Mouse (Mus musculus): Measurements from ENCODE around the gene Ap2s1. TPM values are rescaled to one million over a fixed set of nuclear protein-coding genes. Genes with fewer than 3 reads are reported as not detected.
A peak's percentile ranks its signal among the peaks of the same experiment; 100 is the strongest.
"Not testable (repeated sequence)": the region's sequence is repeated elsewhere in the genome, so short reads cannot be mapped to it uniquely, and the experiment has no call there.

Ap2s1 gene
- polyA plus RNA-seq, 1 experiment from 2014 or later: 272 TPM

DNA sequence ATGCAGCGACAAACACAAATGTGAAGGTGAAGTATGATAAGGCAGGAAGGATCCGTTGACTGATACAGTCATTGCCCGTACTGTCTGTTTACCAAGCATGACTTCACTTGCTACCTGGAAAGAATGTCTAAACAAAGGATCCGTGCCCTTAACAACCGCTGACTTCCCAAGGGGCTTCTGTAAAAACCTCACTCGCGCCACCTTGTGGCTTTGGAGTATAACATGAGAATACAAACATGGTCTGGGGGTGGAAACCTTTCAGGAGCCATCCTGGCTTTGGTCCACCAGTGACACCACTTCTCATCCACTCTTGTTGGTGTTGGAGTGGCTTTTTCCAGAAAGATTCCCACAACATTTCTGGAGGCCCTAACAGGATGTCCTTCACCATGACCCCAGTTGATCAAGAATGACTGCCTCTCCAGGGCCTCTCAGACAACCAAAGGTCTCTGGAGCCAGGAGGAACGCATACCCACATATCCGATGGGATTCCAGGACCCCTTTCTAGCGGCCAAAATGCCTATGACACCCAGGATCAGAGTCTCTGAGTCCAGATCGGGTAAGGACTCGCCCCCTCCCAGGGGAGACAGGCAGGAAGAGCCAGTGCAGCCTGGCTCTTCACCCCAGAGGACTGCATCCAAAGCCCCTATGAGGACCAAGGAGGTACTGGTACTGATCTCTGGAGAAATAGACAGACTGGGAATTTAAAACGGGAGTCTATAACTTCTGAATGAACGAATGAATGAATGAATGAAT, 9.4 kb upstream of the Ap2s1 start:
- Histone ChIP-seq H3K4me2 (peak overlapping the region; percentile 44), H3K4me3 (replicated peaks) (no peak overlapping the region), H3K9me3 (no peaks in the 10 kb centered on the region), H3K9ac (no peak overlapping the region), H3K27me3 (replicated peaks) (no peaks in the 10 kb centered on the region), H3K4me1 (peaks cover 7% of the 10 kb centered on the region; the same call in 1 of the 2 replicates), H3K27ac (no peak overlapping the region), H3K36me3 (no peaks in the 10 kb centered on the region)
- ATAC-seq (ENCODE audit: insufficient read depth, low FRiP score, low read depth): no peak
- 24% methylated on average over 14 of the region's 14 CpGs for WGBS

DNA sequence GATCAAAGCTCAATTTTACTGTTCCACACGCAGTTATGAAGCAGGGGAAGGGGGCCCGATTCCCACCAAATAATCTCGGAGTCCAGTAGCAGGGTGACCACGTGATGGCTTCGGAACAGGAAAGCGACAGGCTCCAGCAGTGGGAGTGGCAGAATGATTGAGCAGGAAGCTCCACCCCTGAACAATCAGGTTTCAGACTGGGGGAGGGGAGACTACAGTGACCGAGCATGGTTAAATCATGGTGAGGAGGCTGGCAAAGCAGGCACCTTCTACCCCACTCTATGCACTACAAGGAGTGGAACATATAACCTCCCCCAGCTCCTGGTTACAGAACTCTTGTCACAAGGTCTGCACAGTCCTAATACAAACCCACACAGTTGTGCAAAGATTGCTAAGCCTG, 8.6 kb upstream of the Ap2s1 start:
- not testable (repeated sequence) for H3K36me3 ChIP-seq; H3K27me3 ChIP-seq (replicated peaks); H3K27ac ChIP-seq; ATAC-seq (ENCODE audit: insufficient read depth, low FRiP score, low read depth); H3K4me1 ChIP-seq; H3K9me3 ChIP-seq; H3K9ac ChIP-seq
- WGBS: 1% methylated on average over 7 of the region's 7 CpGs
- Histone ChIP-seq H3K4me3 (replicated peaks) (peak overlapping the region; percentile 12), H3K4me2 (peak overlapping the region; percentile 44)

DNA sequence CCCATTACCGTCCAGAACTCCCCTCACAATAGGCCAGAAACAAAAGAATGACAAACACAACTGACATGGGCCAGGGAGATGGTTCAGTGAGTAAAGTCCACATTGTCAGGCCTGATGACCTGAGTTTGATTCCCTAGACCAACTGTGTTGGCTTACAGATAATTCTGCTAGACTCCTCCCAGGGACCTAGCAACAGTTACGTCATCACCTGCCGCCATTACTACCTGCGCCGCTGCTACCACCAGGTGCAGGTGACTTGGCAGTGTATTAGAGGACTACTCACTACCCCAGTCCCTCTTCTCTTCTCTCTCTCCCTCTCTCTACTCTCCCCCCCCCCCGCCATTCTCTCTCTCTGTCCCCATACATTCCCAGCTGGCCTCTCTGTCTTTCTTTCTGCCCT, 7.4 kb upstream of the Ap2s1 start:
- no peak overlapping the region for H3K4me3 ChIP-seq (replicated peaks)
- no peak overlapping the region for H3K4me2 ChIP-seq
- H3K9ac ChIP-seq: no peak overlapping the region
- ATAC-seq (ENCODE audit: insufficient read depth, low FRiP score, low read depth): no peak
- no peaks in the 10 kb centered on the region for H3K27me3 ChIP-seq (replicated peaks)
- H3K36me3 ChIP-seq: no peaks in the 10 kb centered on the region
- WGBS: 98% methylated on average over 5 of the region's 6 CpGs
- H3K27ac ChIP-seq: no peak overlapping the region
- peaks cover 7% of the 10 kb centered on the region; the same call in 1 of the 2 replicates for H3K4me1 ChIP-seq
- H3K9me3 ChIP-seq: no peaks in the 10 kb centered on the region

DNA sequence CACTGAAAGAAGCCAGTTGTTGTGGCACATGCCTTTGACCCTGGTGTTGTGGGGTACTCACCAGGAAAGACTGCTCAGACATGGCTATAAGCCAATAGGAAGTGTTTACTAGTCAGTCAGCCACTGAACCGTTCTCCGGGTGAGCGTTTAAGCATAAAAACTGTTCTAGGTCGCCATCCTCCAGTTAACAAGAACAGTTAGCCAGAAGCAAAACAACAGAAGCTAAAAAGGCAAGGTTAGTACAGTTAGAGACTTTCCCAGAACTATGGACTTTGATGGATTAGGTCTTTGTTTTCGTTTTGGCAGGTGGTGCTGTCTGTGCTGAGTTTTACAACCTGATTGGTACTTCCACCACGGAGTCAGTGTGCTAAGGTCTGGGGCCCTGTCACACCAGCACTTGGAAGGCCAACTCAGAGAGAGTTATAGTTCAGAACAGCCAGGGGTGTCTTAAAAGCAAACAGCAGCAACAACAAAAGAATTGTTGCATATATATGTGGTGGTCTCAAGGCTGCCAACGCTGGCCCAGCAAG, 6.3 kb upstream of the Ap2s1 start:
- Histone ChIP-seq H3K36me3 (no peaks in the 10 kb centered on the region), H3K4me1 (peaks cover 7% of the 10 kb centered on the region; the same call in 1 of the 2 replicates), H3K9ac (no peak overlapping the region), H3K4me3 (replicated peaks) (no peak overlapping the region), H3K9me3 (no peaks in the 10 kb centered on the region), H3K27me3 (replicated peaks) (no peaks in the 10 kb centered on the region), H3K4me2 (no peak overlapping the region), H3K27ac (no peak overlapping the region)
- WGBS: 50% methylated on average over 7 of the region's 7 CpGs
- ATAC-seq (ENCODE audit: insufficient read depth, low FRiP score, low read depth): no peak

DNA sequence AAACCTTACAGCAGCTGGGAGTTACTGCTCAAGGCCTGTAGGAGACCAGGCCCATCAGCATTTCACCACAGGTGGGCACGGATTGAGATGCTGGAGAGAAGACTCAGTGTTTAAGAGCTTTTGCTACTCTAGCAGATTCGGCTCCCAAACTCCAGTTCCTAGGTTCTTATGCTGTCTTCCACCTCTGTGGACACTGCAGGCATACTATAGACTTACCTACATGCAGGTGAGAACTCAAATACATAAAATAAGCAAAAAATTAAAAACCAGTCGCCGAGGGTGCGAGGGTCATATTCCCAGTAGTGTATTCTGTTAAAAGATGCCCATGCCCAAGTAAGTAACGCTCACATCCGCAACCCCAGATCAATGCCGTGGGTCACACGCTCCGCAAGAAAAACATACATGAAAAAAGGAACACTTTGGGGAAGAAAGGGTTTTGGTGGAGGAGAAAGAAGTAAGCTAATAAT, 571 bp upstream of the Ap2s1 start:
- WGBS: 37% methylated on average over 10 of the region's 10 CpGs
- Histone ChIP-seq H3K36me3 (no peaks in the 10 kb centered on the region), H3K27ac (no peak overlapping the region), H3K4me2 (peak overlapping the region; percentile 69), H3K4me3 (replicated peaks) (peak overlapping the region; percentile 95), H3K9ac (no peak overlapping the region), H3K9me3 (no peaks in the 10 kb centered on the region), H3K4me1 (peaks cover 16% of the 10 kb centered on the region), H3K27me3 (replicated peaks) (no peaks in the 10 kb centered on the region)
- no peak for ATAC-seq (ENCODE audit: insufficient read depth, low FRiP score, low read depth)

DNA sequence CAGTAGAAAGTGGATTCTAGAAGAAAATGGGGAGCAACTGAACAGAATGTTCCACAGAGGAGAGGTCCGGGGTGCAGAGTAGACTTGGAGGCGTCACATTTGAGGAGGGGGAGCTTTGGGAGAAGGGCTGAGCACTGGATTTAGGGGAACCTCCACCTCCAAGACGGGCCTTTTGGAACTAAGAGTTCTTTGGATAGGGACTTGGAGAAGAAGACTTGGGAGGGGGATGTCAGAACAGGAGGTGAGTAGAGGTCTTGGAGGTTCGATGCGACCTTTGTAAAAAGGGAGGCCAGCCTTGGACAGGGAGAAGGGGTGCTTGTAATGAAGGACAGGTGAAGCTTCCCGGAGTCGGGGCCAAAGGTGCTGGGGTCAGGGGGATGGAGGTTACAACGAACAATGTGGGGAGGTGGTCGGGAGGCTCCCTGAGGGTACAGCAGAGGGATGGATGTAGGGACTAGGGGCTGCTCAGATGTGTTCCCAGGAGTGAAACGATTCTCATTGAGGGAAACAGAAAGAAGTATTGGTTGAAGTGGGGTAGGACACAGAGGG, 920 bp downstream of the Ap2s1 start:
- H3K27me3 ChIP-seq (replicated peaks): no peaks in the 10 kb centered on the region
- peak overlapping the region; percentile 95 for H3K4me3 ChIP-seq (replicated peaks)
- H3K4me1 ChIP-seq: peaks cover 16% of the 10 kb centered on the region
- H3K27ac ChIP-seq: no peak overlapping the region
- no peaks in the 10 kb centered on the region for H3K9me3 ChIP-seq
- H3K4me2 ChIP-seq: peak overlapping the region; percentile 69
- ATAC-seq (ENCODE audit: insufficient read depth, low FRiP score, low read depth): no peak
- WGBS: 37% methylated on average over 10 of the region's 10 CpGs
- H3K36me3 ChIP-seq: peaks cover 3% of the 10 kb centered on the region; the same call in 1 of the 2 replicates
- peak overlapping the region; percentile 91 for H3K9ac ChIP-seq

DNA sequence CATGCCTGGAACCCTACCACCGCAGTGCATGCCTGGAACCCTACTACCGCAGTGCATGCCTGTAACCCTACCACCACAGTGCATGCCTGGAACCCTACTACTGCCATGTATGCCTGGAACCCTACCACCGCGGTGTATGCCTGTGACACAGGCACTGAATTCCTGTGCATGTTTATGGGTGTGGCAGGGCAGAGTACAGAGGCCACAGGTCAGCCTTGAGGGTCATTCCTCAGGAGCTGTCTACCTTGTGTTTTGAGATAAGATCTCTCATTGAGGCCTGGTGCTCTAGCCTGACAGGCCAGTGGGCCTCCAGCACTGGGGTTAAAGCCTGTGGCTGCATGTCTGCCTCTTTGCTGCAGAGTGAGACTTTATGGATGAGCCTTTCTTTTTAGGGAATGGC, 7.2 kb downstream of the Ap2s1 start:
- Histone ChIP-seq H3K4me3 (replicated peaks) (no peak overlapping the region), H3K4me2 (no peak overlapping the region), H3K9me3 (no peaks in the 10 kb centered on the region), H3K36me3 (peaks cover 37% of the 10 kb centered on the region), H3K27ac (no peak overlapping the region), H3K27me3 (replicated peaks) (no peaks in the 10 kb centered on the region), H3K9ac (no peak overlapping the region), H3K4me1 (no peaks in the 10 kb centered on the region; the same call in 1 of the 2 replicates)
- ATAC-seq (ENCODE audit: insufficient read depth, low FRiP score, low read depth): no peak
- WGBS: 73% methylated on average over 4 of the region's 4 CpGs

DNA sequence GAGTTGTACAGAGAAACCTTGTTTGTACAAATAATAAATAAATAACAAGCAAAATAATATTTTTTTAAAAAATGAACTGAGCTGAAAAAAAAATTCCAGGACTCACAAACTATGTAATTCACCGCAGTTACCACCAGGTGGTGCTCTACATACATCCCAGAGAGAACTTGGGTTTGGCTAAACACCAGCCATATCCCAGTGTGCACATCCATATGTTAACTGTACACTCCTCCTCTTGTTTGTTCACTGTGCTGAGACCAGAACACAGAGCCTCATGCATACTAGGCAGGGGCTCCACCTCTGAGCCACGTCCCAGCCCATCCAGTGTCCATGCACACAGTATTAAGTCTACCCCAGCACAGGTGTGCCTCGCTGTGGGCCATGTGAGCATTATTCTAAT, 7.9 kb downstream of the Ap2s1 start:
- no peak overlapping the region for H3K4me2 ChIP-seq
- 60% methylated on average over 3 of the region's 3 CpGs for WGBS
- no peak overlapping the region for H3K4me3 ChIP-seq (replicated peaks)
- no peak overlapping the region for H3K27ac ChIP-seq
- H3K9ac ChIP-seq: no peak overlapping the region
- H3K27me3 ChIP-seq (replicated peaks): no peaks in the 10 kb centered on the region
- peaks cover 37% of the 10 kb centered on the region for H3K36me3 ChIP-seq
- ATAC-seq (ENCODE audit: insufficient read depth, low FRiP score, low read depth): 0 out of 2 replicates have a peak, but pooled peaks have one; percentile 30
- no peaks in the 10 kb centered on the region; the same call in 1 of the 2 replicates for H3K4me1 ChIP-seq
- no peaks in the 10 kb centered on the region for H3K9me3 ChIP-seq

DNA sequence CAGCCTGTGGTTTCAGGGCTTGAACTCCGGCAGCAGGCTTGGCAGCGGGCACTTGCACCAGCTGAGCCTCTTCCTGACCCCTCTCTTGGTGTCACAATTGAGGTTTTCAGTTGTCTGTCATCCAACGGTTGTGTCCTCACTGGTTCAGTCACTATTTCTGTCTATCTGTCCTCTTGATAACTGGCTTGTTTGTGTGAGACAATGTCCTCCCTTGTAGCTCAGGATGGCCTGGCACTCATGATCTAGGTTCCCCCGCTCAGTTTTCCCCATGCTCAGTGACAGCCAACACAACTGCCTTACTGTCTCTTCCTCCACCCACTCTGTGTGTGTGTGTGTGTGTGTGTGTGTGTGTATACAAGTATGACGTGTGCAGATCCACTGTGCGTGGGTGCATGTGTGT, 9.4 kb downstream of the Ap2s1 start:
- Histone ChIP-seq H3K9me3 (no peaks in the 10 kb centered on the region), H3K4me2 (no peak overlapping the region), H3K4me3 (replicated peaks) (no peak overlapping the region), H3K27me3 (replicated peaks) (no peaks in the 10 kb centered on the region), H3K27ac (no peak overlapping the region), H3K36me3 (peaks cover 37% of the 10 kb centered on the region), H3K4me1 (no peaks in the 10 kb centered on the region; the same call in 1 of the 2 replicates), H3K9ac (no peak overlapping the region)
- WGBS: 91% methylated on average over 6 of the region's 6 CpGs
- ATAC-seq (ENCODE audit: insufficient read depth, low FRiP score, low read depth): no peak

DNA sequence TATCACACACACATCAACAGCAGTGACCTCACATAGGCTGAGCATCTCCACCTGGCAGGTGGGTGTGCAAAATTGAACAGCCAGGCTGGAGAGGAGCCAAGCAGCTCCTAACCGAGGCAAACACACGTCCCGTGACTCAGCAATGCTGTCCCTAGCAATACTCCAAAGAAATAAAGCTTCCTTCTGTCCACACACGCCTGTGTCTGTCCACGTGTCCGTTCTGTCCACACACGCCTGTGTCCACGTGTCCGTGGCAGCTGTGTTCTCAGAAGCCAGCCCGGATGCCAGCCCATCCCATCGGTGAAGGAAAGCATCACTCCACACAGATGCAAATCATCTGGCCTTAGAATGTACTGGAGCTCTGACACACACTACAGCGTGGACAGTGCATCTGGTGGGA, 13.8 kb downstream of the Ap2s1 start:
- H3K27ac ChIP-seq: no peak overlapping the region
- no peak overlapping the region for H3K9ac ChIP-seq
- H3K36me3 ChIP-seq: peaks cover 19% of the 10 kb centered on the region
- H3K4me2 ChIP-seq: no peak overlapping the region
- WGBS: 78% methylated on average over 12 of the region's 12 CpGs
- H3K9me3 ChIP-seq: no peaks in the 10 kb centered on the region
- no peaks in the 10 kb centered on the region for H3K4me1 ChIP-seq
- no peak overlapping the region for H3K4me3 ChIP-seq (replicated peaks)
- H3K27me3 ChIP-seq (replicated peaks): no peaks in the 10 kb centered on the region
- no peak for ATAC-seq (ENCODE audit: insufficient read depth, low FRiP score, low read depth)

DNA sequence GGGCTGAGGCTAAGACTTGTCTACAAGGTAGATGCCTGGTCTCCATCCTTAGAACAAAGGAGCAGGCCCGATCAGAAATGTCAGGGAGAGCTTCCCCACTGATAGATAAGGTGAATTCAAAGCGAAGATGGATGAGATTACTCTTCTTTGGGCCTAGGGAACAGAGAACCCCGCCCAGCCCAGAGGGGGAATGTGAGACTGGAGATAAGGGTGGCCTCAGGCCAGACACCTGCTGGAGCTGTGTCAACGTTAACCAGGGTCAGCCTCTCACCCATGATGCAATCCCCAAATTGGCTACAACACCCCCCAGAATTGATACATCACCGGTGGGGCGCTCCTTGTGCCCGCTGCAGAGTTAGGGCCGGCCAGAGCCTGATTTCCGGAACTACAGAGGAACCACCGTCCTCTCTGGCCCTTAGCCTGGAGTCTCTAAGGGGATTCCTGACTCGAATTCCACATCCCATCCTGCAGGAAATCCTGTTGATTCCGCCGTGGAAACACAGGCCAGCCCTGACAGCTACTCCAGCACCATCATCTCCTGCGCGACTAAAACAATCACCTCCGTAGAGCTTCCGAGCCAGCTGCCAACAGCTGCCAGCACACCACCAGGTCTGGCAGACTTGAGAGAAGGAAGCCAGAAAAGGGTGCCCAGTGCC, 17.3 kb downstream of the Ap2s1 start:
- no peak overlapping the region for H3K9ac ChIP-seq
- no peak overlapping the region for H3K4me2 ChIP-seq
- no peaks in the 10 kb centered on the region for H3K27me3 ChIP-seq (replicated peaks)
- no peak for ATAC-seq (ENCODE audit: insufficient read depth, low FRiP score, low read depth)
- no peak overlapping the region for H3K4me3 ChIP-seq (replicated peaks)
- H3K9me3 ChIP-seq: no peaks in the 10 kb centered on the region
- H3K4me1 ChIP-seq: no peaks in the 10 kb centered on the region; the same call in 1 of the 2 replicates
- H3K36me3 ChIP-seq: no peaks in the 10 kb centered on the region
- 44% methylated on average over 17 of the region's 17 CpGs for WGBS
- H3K27ac ChIP-seq: no peak overlapping the region

Data from stomach, embryonic 15.5 days (tissue).